Mouse (Mus musculus) ES-Bruce4 (cell line): ENCODE data around the gene Hras.

ENCODE experiments used
- CTCF ChIP-seq: IDR thresholded peaks from one replicate; pipeline ENCODE4 v1.8.1; 2011; ENCODE audit warnings: low read depth, low read length
- POLR2A ChIP-seq: IDR thresholded peaks from one replicate; pipeline ENCODE4 v1.8.1; 2011; ENCODE audit warnings: low read length; ENCODE audit not compliant: insufficient read depth

DNA sequence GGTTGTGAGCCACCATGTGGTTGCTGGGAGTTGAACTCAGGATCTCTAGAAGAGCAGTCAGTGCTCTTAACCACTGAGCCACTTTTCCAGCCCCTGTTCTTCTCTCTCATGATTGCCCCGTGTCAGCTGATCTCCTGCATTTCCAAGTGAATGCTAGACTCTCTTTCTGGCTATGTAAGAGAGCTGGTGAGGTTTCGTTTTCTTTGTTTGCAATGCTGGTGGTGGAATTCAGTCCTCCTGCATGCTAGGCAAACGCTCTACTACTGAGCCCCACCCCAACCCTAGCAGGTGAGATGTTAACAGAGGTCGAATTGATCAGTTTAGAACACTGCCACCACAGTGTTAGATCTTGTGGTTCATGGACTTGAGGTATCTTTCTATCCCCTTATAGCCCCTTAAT lies 45.2 kb downstream of the Hras start:
- TF ChIP-seq CTCF (no peak), POLR2A (no peak)
